Mouse (Mus musculus) midbrain, postnatal 0 days (tissue): ENCODE measurements around the gene AI597479. TPM values are rescaled to one million over a fixed set of nuclear protein-coding genes. Genes with fewer than 3 reads are reported as not detected.
"Not testable (repeated sequence)": the region's sequence is repeated elsewhere in the genome, so short reads cannot be mapped to it uniquely, and the experiment has no call there.

Source experiments
- ATAC-seq: fragments of 200-750 bp; cut with Nextera tagmentation; 2 replicates; pipeline ENCODE4 v1.8.0; 2017; ENCODE audit warnings: moderate number of reproducible peaks, mild to moderate bottlenecking, moderate TSS enrichment, moderate library complexity; ENCODE audit not compliant: low FRiP score
- DNase-seq: peaks from one replicate; pipeline ENCODE4 v3.0.0-alpha.2; 2015; ENCODE audit warnings: low spot score
- H3K27ac ChIP-seq: fragments of 300-500 bp; sonication (generic); 2 replicates; pipeline ENCODE4 v1.5.1; 2014; ENCODE audit warnings: low read depth, mild to moderate bottlenecking, low read length, mixed read lengths
- H3K27me3 ChIP-seq: fragments of 300-500 bp; sonication (generic); 2 replicates; pipeline ENCODE4 v1.6.1; 2014; ENCODE audit warnings: low read length, control low read depth, mixed read lengths; ENCODE audit not compliant: insufficient read depth
- H3K36me3 ChIP-seq: fragments of 300-500 bp; sonication (generic); 2 replicates; pipeline ENCODE4 v1.6.1; 2014; ENCODE audit warnings: low read length, control low read depth, mixed read lengths; ENCODE audit not compliant: insufficient read depth
- H3K4me1 ChIP-seq: fragments of 300-500 bp; sonication (generic); 2 replicates; pipeline ENCODE4 v1.6.1; 2014; ENCODE audit warnings: mild to moderate bottlenecking, control low read depth, antibody characterized with exemption, low read length, mixed read lengths; ENCODE audit not compliant: insufficient read depth
- H3K4me2 ChIP-seq: fragments of 300-500 bp; sonication (generic); 2 replicates; pipeline ENCODE4 v1.6.1; 2014; ENCODE audit warnings: low read depth, mild to moderate bottlenecking, low read length, mixed read lengths; ENCODE audit not compliant: poor library complexity, severe bottlenecking
- H3K4me3 ChIP-seq: fragments of 300-500 bp; sonication (generic); 2 replicates; pipeline ENCODE4 v1.5.1; 2014; ENCODE audit warnings: low read depth, mild to moderate bottlenecking, low read length, moderate library complexity
- H3K9ac ChIP-seq: fragments of 300-500 bp; sonication (generic); replicated peaks from 2 replicates; pipeline ENCODE4 v1.6.1; 2014; ENCODE audit warnings: mild to moderate bottlenecking, low read length, moderate library complexity, mixed read lengths; ENCODE audit not compliant: poor library complexity, severe bottlenecking
- H3K9me3 ChIP-seq: fragments of 300-500 bp; sonication (generic); 2 replicates; pipeline ENCODE4 v1.6.1; 2016; ENCODE audit warnings: low read length, control low read depth
- CTCF ChIP-seq: IDR thresholded peaks from 2 replicates; pipeline ENCODE4 v1.5.1; 2016; ENCODE audit warnings: antibody characterized with exemption, mild to moderate bottlenecking
- WGBS: fragments of 180-500 bp; shearing (Covaris S2); extraction: QIAGEN DNeasy Blood & Tissue Kit; methylation state at CpG from one replicate; pipeline ENCODE4 v1.1.7; 2014; 5-methylcytosine and 5-hydroxymethylcytosine counted together
- polyA plus RNA-seq: library from polyadenylated mRNA; unstranded; fragments of >200 nt; fragmentation: Nextera tagmentation; extraction: Ambion mirVana; gene quantifications from 2 replicates; pipeline ENCODE4 v1.2.1, GENCODE M21; 2015
- total RNA-seq: library from RNA; depleted of rRNA; stranded (reverse); fragments of >200 nt; gene quantifications from 2 replicates; pipeline ENCODE4 v1.2.3, GENCODE M21; 2014

AI597479 gene
- total and polyA plus RNA-seq, 2 experiments from 2014 or later, result 36.6 to 36.8 TPM

DNA sequence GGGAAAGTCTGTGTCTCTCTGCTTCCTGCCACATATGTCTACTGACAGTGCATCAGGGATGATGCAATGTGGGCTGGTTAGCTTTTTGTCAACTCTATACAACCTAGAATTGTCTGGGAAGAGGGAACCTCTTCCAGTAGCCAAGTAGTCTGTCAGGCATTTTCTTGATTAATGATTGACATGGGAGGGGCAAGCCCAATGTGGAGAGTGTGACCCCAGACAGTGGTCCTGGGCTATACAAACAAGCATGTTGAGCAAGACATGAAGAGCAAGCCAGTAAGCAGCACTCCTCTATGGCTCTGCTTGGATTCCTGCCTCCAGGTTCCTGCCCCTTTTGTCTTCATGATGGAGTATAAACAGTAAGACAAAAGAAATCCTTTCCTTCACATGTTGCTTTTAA lies 28.7 kb downstream of the AI597479 start:
- Histone ChIP-seq H3K4me1 (no peaks in the 10 kb centered on the region), H3K9ac (no peak overlapping the region), H3K4me2 (no peak overlapping the region), H3K27me3 (no peaks in the 10 kb centered on the region), H3K4me3 (no peak overlapping the region), H3K9me3 (no peaks in the 10 kb centered on the region), H3K36me3 (peaks cover 23% of the 10 kb centered on the region), H3K27ac (no peak overlapping the region)
- ATAC-seq (no peak), DNase-seq (no peak)
- TF ChIP-seq CTCF, result no peak

DNA sequence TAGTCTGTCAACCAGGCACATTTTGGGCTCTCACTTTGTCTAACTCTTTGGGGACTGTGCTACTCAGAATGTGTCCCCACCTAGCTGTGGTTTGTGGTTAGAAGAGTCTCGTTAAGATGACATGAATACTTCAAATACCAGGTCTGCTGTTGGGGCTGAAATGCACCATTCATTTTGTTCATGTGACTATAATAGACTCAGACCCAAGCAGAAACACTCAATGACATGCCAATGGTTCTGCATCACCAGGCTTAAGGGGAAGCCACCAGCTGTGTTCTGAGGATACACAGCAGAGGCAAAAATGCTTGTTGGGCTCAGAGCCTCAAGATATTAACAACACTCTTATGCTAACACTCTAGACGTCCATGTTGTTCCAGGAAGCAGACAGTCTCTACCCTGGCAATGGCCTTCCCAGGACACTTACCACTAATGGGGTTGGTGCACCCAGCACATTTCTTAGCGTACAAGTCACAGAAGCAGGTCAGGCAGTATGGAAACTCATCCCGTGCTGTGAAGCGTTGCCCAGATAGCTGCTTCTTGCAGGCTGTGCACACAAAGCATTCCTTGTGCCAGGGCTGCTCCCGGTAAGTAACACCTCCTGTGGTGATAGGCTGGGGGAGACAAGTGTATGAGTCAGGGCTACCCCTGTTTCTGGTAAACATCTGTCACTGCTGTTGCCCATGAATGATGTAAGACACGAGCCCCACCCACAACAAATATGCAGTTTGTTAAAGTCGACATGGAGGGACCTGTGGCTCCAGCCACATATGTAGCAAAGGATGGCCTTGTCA lies 29.5 kb downstream of the AI597479 start:
- DNase-seq (no peak), ATAC-seq (no peak)
- peaks cover 23% of the 10 kb centered on the region for H3K36me3 ChIP-seq
- no peaks in the 10 kb centered on the region for H3K27me3 ChIP-seq
- H3K9ac ChIP-seq, result no peak overlapping the region
- no peak for TF ChIP-seq CTCF
- H3K4me2 ChIP-seq, result no peak overlapping the region
- H3K4me3 ChIP-seq, result no peak overlapping the region
- no peaks in the 10 kb centered on the region for H3K4me1 ChIP-seq
- no peak overlapping the region for H3K27ac ChIP-seq
- 85% methylated on average over 8 of the region's 8 CpGs for WGBS
- H3K9me3 ChIP-seq, result no peaks in the 10 kb centered on the region

DNA sequence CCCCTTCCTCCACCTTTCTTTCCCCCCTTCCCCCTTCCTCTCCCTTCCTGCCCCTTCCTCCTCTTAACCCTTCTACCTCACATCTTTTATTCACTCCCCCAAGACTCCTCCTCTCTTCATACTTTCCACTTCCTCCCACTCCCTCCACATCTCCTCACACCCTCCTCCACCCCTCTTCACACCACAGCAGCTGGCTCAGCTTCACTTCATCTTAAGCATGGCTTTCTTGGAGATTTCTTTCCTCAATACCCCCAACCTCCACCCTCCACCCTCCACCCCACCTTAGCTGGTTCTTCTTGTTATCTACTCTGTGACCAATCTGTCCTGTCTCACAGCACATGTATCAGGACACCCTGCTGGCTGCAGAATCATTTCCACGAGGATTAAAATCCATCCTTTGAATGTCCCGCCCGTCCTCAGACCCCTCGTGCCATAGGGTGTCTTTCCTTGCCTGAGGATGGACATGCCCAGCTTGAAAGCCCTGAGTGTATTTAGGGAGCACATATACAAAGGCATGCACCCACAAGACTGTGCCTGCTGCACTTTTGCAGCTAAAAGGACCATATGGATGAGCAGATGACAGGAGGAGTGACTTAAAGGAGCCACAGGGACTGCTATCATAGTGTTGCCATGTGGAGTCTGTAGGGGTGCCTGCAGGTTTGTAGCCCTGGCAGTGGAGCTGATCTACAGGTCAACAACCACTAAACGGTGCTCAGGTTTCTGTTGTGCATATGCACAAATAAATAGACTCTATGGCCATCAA lies 31.9 kb downstream of the AI597479 start:
- no peaks in the 10 kb centered on the region for H3K4me1 ChIP-seq
- H3K4me3 ChIP-seq, result no peak overlapping the region
- ATAC-seq (no peak), DNase-seq (no peak)
- no peaks in the 10 kb centered on the region for H3K27me3 ChIP-seq
- no peak for TF ChIP-seq CTCF
- no peak overlapping the region for H3K27ac ChIP-seq
- no peak overlapping the region for H3K9ac ChIP-seq
- WGBS, result 63% methylated on average over 5 of the region's 5 CpGs
- H3K4me2 ChIP-seq, result no peak overlapping the region
- H3K9me3 ChIP-seq, result no peaks in the 10 kb centered on the region
- H3K36me3 ChIP-seq, result peaks cover 17% of the 10 kb centered on the region

DNA sequence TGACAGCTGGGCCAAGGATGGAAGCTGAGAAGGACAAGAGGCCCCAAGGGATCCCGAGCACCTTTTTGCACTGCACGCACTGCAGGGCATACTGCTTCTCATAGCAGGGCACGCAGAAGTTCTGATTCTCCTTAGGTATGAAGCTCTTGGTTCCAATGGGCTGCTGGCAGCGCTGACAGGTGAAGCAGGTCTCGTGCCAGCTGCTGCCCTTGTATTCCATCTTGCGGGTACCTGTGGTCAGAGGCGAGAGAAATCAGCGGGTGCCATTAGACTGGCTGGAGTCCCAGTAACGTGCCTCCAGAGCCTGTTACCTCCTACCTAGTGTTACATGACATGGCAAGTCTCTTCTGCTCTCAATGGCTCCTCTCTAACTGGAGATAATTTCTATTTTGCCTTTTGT lies 33.1 kb downstream of the AI597479 start:
- ATAC-seq (no peak), DNase-seq (no peak)
- no peaks in the 10 kb centered on the region for H3K4me1 ChIP-seq
- peaks cover 21% of the 10 kb centered on the region for H3K36me3 ChIP-seq
- no peak overlapping the region for H3K9ac ChIP-seq
- H3K27me3 ChIP-seq, result no peaks in the 10 kb centered on the region
- WGBS, result 92% methylated on average over 9 of the region's 9 CpGs
- H3K4me3 ChIP-seq, result no peak overlapping the region
- no peak overlapping the region for H3K27ac ChIP-seq
- no peak overlapping the region for H3K4me2 ChIP-seq
- TF ChIP-seq CTCF, result no peak
- no peaks in the 10 kb centered on the region for H3K9me3 ChIP-seq

DNA sequence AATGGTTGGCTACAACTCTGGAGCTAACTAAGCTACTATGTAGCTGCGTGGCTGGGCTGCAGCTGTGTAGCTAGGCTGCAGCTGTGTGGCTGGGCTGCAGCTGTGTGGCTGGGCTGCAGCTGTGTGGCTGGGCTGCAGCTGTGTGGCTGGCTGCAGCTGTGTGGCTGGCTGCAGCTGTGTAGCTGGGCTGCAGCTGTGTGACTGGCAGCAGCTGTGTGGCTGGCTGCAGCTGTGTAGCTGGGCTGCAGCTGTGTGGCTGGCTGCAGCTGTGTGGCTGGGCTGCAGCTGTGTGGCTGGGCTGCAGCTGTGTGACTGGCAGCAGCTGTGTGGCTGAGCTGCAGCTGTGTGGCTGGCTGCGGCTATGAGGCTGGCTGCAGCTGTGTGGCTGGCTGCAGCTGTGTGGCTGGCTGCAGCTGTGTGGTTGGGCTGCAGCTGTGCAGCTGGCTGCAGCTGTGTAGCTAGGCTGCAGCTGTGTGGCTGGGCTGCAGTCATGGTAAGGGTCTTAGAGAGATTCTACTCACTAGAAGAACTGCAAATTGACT lies 38.0 kb downstream of the AI597479 start:
- WGBS, result 72% methylated on average over 2 of the region's 2 CpGs
- H3K4me2 ChIP-seq, H3K4me3 ChIP-seq, H3K9me3 ChIP-seq, H3K27me3 ChIP-seq, H3K36me3 ChIP-seq, DNase-seq, ATAC-seq, H3K9ac ChIP-seq, H3K27ac ChIP-seq, H3K4me1 ChIP-seq: not testable (repeated sequence)

DNA sequence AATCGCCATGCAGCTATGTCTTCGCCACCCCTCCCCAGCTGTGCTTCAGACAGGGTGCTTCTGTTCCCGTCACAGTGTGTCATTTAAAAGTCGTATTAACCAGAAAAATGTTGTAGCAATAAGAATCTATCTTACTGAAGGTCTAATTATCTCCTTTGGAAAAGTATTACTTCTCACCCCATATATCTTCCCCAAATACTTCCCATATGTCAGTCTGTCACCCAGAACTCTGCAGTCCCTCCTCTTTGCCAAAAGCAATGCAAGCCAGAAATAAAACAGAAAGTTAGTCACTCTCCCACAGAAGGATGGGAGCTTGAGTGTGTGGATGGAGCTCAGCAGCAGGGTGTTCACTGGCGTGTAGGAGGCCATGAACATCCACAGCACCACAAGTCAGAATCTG lies 38.8 kb downstream of the AI597479 start:
- DNase-seq, result no peak
- Histone ChIP-seq H3K4me3 (no peak overlapping the region), H3K9me3 (no peaks in the 10 kb centered on the region), H3K27ac (no peak overlapping the region), H3K27me3 (no peaks in the 10 kb centered on the region), H3K4me2 (no peak overlapping the region), H3K4me1 (no peaks in the 10 kb centered on the region), H3K9ac (no peak overlapping the region), H3K36me3 (peaks cover 7% of the 10 kb centered on the region; the same call in 1 of the 2 replicates)
- WGBS, result 98% methylated on average over 5 of the region's 5 CpGs
- ATAC-seq, result no peak
- TF ChIP-seq CTCF, result no peak
